Mouse (Mus musculus): ENCODE data around the gene Msmo1. TPM values are rescaled to one million over a fixed set of nuclear protein-coding genes. Genes with fewer than 3 reads are reported as not detected.

Msmo1 gene
- 289 TPM for polyA plus RNA-seq (2014; fragmentation: Illumina TruSeq; extraction: RNeasy Lipid Tissue Mini Kit (QIAGEN cat#74804); ENCODE audit: low read depth, low replicate concordance)

GRCm38 (mm10) chr8:64733271-64733943 lies at the start of gene Msmo1:
Gene Msmo1 (minus strand): TSS chr8:64733792.

GRCm38 (mm10) chr8:64692651-64693201 lies 40.9 kb downstream of the Msmo1 start, which contains the start of gene Cpe:
Gene Cpe (minus strand): TSS chr8:64693054.

Other genes with a start within 250 kb of the Msmo1 start
- 481 TPM for gene Cpe, start 40.7 kb downstream of the Msmo1 start, polyA plus RNA-seq (2014; fragmentation: Illumina TruSeq; extraction: RNeasy Lipid Tissue Mini Kit (QIAGEN cat#74804); ENCODE audit: low read depth, low replicate concordance)
- gene Klhl2, start 116.2 kb upstream of the Msmo1 start, polyA plus RNA-seq (2014; fragmentation: Illumina TruSeq; extraction: RNeasy Lipid Tissue Mini Kit (QIAGEN cat#74804); ENCODE audit: low read depth, low replicate concordance): 36.8 TPM
- gene Tmem192, start 213.4 kb upstream of the Msmo1 start, polyA plus RNA-seq (2014; fragmentation: Illumina TruSeq; extraction: RNeasy Lipid Tissue Mini Kit (QIAGEN cat#74804); ENCODE audit: low read depth, low replicate concordance): 17.7 TPM

Data from sigmoid colon, adult 10 weeks (tissue).